Mouse (Mus musculus) lung, adult 2 months (tissue): ENCODE results near the gene Mtfr2.

Experiments used
- CTCF ChIP-seq: fragments of 200-500 bp; IDR thresholded peaks from 2 replicates; pipeline ENCODE4 v1.5.1; 2011; ENCODE audit warnings: mild to moderate bottlenecking, low read length, control low read depth; ENCODE audit not compliant: insufficient read depth
- POLR2A ChIP-seq: fragments of 200-500 bp; IDR thresholded peaks from 2 replicates; pipeline ENCODE4 v1.6.1; 2011; ENCODE audit warnings: low read depth, mild to moderate bottlenecking, control low read depth, low read length, borderline replicate concordance; ENCODE audit errors: extremely low read depth

GRCm38 (mm10) chr10:20361542-20362449 lies 14.2 kb downstream of the Mtfr2 start:
- TF ChIP-seq CTCF (peak; percentile 40; the same call in 1 of the 2 replicates), POLR2A (no peak)
